Mouse (Mus musculus) frontal cortex, postnatal 14 days (tissue): ENCODE results near the gene Uhrf1bp1l.
A peak's percentile ranks its signal among the peaks of the same experiment; 100 is the strongest.

Experiments used
- DNase-seq, 2 experiments: peaks; one replicate each; pipeline ENCODE4 v3.0.0; 2022; ENCODE audit warnings: low spot score in 2 of 2

Gene Uhrf1bp1l

DNA sequence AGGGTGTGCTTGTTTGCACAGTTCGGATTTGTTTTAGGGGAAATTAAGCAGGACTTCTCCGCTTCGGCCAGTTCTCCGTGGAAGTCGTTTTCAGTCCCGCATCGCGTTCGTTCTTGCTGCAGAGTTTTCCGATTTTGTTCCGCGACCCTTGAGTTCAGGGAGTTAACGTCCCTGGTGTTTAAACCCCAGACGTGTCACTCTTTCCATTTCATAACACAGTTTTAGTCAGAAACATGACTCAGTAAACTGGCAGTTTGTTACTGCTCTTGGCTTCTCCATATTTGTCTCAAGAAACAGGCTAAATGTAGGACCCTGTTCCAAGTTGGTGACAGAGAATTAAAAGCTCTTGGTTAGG, 852 bp downstream of the Uhrf1bp1l start:
- DNase-seq, result peak in 1 of 2 experiments; percentile 37

DNA sequence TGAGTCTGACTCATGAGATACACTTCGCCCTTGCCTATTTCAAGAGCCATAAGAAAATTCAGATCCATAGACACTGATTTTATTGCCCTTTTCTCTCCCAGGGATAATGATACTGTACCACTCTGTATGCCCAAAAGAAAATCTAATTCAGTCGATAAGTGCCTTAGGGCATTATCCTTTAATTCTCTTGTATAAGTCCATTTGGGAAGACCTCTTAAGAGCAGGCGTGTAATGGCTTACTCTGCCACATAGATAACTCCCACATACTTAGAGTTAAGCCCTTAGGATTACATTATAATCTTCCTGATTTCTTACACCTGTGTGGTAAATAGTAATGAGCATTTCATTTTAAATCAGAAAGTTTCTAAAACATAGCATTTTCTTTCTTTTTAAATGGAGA, 1.8 kb downstream of the Uhrf1bp1l start:
- no peak for DNase-seq

DNA sequence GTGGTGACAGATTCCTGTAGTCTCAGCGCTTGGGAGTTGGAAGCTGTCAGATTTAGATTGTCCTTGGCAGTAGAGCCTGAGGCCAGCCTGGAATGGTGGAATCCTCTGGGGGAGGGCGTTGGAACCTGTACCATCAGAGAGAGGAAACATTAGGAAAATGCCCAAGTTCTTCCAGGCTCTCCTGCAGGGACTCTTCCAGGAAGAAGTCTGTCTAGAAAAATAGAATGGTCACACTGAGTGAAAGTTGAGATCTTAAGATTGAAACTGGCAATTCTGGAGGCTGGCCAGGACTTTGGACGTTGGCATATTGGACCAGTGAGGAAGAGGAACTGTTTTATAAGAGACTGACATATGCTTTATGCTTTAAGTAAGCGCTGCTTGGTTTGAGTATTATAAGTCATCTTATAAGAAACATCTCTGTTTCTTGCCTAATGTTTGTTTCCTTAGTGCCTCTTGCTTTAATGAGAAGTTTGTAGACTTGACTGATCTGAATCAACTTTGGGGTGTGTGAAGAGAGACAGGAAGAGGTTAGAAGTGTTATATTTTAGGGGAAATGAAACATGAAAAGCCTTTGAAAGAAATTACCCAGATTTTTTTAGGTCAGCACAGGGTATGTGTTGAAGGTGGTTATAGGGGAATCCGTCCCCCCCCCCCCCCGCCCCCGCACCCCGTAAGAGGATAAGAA, 2.6 kb downstream of the Uhrf1bp1l start:
- DNase-seq, result no peak

DNA sequence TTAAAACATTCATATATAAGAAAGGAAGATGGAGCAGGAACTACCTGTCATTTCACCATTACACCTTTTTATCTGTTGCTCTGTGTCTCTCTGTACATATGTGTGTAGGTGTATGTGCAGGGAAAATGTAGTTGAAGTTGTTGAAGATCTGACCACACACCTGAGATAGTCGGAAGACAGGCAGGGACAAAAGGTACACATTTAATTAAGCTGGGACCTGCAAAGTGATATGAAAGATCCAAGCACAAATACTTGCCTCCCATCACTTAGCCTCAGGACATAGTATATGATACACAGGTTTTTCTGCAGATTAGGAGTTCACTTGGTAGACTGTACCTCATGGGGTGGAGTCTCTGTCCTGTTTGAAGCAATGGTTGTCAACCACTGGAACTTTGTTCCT, 3.1 kb downstream of the Uhrf1bp1l start:
- DNase-seq, result no peak

DNA sequence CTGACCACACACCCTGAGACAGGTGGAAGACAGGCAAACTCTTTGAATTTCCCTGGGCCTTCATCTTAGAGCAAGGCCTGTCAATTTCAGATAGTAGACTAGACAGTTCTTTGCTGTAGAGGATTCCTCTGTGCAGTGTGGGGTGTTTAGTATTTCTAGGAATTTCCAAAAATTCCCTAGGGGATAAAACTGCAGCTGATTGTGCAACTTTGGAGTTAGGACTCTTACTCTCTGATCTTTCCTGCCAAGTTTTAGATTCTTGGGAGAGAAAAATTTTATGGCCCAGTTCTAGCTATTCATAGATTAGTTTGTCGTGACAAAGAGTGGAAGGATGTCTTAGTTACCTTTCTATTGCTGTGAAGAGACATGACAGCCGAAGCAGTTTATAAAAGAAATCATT, 3.8 kb downstream of the Uhrf1bp1l start:
- DNase-seq, result no peak

DNA sequence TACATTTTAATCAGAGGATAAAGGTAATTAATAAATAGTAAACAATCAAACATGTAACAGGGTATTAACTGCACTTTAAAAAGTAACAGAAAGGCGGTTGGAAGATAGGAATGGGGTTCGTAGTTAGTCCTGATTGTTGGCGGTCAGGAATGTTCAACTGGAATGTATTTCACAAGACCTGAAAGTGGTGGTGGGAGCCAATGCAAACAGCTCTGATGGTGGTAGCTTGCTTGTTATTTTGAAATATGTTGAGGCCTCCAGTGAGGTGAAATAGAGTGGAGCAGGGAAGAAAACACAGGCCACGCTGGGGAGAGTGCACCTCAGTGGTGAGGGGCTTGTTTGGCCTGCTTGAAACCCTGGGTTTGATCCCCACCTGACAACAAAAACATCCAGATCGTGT, 6.3 kb downstream of the Uhrf1bp1l start:
- DNase-seq, result no peak

DNA sequence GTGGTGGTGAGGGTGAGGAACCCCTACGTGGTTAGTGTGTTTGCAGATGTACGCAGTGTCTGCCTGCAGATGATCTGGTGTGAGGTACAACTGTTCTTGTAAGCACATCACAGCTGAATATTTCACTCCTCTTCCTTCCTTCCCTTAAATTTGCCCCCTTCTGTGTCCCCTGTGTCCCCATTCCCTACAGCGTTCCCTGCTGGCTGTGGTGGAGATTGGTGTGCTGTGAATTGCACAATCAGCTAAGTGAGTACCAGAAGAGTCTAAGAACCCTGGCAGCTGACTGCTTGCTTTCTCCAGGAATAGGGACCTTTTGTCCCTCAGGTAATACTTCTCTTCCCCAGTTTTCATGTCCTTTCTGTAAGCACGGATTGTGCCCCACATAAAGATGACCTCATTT, 10.4 kb downstream of the Uhrf1bp1l start:
- DNase-seq, result no peak

DNA sequence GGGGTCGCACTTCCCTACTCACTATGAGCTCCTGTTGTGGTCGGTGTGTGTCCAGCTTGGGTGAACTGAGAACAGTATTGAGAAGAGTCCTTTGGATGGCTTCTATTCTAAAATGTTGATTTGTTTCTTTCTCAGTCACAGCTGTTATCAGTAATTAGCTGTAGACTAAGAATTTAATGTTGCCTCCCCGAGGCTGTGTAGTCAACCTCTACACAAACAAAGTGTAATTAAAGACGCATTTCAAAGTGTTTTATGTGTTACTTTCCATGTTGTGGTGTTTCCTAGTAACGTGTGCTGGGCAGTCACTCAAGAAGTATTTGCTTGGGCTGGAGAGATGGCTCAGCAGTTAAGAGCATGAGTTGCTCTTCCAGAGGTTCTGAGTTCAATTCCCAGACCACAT, 16.0 kb downstream of the Uhrf1bp1l start:
- no peak for DNase-seq

DNA sequence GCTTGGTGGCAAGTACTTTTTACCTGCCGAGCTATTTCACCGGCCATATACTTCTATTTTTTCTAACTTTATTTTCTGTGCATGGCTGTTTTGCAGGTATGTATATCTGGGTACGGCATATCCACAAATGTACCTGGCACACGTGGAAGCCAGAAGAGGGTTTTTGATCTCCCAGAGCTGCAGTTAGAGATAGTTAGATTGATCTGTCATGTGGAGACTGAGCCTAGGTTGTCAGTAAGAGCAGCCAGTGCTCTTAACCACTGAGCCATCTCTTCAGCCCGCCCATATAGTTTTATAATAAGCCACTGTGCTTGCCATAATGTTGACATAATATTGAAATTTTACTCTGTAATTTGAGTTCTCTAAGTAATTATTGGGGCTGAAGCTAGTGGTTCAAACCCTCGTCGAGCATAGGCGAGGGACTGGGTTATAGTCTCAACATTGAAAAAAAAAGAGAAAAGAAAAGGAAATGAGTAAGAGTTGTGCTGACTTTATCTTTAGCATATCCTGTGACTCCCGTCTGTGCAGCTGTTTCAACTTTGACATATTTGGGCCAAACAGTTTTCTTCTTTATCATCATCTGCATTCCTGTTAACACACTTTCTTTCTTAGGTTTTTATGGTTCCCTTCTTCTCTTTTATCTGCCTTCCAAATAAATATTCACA, 19.8 kb downstream of the Uhrf1bp1l start:
- no peak for DNase-seq

DNA sequence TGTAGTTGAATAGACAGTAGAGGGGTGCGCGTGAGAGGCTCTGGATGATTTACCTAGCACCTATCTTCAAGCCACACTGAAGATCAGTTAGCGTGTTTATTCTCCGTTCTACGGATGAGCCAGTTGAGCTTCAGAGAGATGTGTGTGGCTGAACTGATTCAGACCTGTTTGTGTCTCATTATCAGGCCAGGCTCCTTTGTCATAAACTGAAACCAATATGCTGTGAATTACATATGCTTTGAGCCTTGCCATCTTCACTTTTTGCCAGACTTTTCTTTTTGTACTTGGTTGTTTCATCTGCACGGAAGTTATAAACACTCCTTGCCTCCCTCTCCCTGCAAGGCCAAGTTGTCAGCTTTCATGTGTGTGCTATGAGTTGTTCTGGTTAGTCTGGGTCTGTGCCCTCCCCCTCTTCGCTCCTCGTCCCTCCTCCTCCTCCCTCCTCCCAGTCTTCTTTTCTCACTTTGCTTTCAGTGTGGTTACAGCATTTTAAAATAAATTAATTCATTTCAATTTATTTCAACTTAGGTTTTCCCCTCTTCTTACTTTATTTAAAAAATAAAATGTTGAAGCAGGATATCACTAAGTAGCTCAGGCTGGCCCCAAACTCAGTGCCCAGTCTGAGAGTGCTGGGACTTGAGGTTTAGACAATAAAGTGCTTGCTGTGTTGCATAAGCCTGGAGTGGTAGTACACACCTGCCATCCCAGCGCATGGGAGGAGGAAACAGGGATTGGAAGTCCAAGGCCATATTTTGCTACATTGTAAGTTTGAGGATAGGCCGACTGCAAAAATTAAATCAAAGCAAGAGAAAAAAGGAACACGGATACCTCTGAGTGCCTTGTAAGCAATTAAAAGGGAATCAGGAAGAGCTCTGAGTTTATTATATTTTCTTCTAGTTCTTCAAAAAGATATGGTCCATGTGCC, 21.3 kb downstream of the Uhrf1bp1l start:
- no peak for DNase-seq

DNA sequence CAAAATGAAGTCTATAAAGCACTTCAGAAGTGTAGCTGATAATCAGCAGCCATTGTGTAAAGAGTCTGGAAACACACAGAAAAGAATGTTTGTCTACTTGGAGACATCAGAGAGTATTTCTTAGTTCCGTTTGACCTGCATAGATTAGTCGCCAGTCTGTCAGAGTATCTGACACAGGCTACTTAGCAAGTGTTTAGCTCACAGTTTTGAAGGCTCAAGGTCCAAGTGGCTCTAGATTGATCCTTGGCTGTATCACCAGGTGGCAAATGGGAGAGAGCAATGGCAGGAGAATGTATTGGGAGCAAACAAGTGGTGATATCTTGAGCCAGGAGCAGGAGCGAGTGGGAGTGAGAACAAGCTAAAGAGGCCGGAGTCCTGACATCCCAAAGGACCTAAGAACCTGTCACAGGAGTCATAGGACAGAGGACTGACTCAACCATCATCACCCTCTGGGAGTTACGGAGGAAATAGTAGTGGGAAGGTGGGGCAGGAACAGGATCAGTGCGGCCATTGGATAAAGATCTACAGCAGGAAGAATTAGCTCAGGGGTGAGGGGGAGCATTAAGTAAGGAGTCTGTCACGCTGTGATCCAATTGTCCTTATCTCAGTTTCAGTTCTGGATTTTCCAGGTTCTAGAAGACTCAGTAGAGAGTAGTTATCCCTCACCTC, 23.7 kb downstream of the Uhrf1bp1l start:
- no peak for DNase-seq

DNA sequence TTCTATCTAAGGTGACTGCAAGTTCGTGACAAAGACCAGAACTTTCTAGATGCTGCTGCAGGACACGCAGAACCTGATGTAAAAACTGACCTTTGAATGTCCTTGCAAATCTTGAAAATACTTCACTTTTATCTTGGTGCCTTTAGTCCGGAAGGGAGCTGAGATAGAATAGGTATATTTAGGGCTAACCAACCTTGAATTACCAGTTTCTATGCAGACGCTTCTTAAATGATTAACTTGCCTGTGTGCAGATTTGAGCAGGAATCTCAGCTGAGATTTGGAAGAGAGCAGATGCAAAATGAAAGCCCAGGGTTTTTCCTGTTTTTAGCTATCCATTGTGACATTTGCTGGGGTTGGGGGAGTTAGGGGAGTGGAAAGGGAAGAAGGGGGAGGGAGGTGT, 24.3 kb downstream of the Uhrf1bp1l start:
- DNase-seq, result no peak

DNA sequence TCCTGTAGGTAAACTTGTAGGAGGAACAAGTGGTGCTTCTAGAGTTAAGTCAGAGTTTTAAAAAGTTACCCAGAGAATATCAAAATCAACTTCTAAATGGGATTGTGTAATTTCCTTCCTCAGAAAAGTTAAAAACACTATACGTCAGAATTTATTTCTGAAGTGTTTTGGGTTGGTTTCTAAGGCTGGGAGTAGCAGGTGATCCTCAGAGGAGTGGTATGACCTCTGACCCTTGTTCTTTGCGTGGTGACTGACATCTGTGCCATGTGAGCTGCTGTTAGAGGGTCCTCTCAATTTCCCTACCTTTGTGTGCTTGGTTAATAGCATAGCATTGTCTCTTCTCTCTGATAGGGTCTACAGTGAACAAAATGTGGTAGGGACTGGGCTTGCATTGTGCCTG, 27.1 kb downstream of the Uhrf1bp1l start:
- no peak for DNase-seq

DNA sequence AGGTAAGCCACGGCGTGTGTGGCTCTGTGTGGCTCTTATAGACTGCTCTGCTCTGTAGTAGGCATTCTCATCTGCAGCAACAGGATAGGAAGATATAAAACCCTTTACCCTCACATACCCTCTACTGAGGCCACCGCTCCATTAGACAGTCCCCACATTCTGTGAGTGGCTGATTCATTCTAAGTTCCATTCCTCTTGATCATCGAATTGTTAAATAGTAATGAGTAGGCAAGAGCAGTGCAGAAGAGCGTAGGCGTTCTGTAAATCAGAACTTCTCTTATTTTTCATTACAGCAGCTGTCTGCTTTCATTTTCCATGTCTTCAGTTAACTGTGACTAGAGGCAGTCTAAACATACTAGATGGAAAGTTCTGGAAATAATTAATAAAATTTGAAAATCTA, 31.2 kb downstream of the Uhrf1bp1l start:
- DNase-seq, result no peak

DNA sequence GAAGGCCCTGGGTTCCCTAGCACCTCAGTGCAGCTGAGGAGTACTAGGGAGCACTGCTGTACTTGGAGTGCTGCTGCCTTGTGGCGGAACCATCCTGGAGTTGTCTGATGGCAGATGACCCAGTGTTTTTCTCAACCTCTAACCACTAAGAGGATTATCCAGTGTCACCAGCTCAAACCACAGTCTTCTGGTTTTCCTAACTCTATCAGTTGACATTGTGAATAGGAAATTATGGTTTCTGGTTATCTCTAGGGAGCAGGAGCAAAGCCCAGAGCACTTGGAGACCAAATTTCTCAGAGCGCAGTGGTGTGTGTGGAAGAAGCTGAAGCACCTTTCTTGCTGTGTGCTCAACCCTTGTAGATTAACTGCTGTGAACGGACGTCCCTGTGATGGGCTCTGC, 47.1 kb downstream of the Uhrf1bp1l start:
- no peak for DNase-seq

DNA sequence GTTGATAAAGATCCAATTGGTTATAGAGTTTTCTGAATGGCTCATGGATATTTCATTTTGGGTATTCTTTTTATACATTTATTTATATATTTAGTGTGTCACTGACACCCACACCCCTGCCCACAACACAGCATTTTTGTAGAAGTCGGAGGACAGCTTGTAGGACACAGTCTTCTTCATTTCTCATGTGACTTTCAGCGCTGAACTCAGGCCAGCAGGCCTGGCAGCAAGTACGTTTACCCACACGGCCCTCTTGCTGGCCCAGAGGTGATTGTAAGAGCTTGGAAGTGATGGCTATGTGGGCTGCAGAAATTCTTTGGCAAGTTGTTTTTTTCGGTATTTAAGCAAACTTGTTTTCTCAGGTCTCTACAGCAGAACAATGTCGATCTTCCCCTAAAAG, 49.3 kb downstream of the Uhrf1bp1l start:
- no peak for DNase-seq

DNA sequence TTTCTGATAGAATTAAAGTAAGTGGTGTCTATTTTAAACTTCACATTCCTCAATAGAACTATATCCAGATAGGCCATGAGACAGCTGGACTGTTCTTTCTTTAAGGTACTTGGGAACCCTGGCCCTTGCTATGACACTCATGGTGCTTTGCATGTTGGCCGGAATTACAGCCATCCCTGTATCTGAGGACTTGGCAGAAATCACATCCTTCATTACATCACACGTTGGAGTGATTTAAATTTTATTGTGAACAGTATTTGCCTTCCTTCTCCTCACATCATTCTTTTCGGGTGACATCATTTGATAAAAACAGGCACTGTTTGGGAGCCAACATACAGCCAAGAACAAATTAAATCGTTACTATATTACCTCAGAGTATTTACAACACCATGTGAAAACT, 74.4 kb downstream of the Uhrf1bp1l start:
- no peak for DNase-seq

DNA sequence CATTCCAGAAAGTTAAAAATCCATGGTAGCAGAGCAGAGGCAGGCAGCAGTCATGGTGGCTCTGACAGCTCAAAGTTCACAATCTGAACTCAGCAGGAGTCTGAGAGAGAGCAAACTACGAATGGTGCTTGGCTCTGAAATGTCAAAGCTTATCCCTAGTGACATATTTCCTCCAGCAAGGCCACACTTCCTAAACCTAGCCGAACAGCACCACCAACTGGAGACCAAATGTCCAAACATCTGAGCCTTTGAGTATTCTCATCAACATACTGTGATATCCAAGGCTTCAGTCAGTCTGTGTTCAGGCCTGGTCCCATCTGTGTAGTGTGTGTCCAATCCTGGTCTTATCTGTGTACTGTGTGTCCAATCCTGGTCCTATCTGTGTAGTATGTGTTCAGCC, 79.1 kb downstream of the Uhrf1bp1l start:
- DNase-seq, result no peak

DNA sequence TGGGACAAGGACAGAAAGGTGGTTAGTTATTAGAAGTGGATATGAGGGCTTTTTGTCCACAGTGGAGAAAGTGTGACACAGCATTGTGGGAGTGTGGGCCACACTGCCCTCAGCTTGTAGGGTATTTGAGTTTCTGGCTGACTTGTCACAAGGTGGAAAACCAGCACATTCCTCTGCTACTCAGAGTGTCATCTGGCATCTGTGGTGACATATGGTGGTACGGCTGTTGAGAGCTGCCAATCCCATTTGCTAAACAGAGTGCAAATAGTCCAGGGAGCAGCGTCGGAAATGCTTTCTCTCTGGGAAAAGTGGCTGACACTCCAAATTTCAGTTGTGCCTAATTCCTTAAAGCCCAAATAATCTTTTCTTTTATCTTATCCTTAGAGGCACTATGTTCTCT, 82.1 kb downstream of the Uhrf1bp1l start:
- DNase-seq, result no peak

DNA sequence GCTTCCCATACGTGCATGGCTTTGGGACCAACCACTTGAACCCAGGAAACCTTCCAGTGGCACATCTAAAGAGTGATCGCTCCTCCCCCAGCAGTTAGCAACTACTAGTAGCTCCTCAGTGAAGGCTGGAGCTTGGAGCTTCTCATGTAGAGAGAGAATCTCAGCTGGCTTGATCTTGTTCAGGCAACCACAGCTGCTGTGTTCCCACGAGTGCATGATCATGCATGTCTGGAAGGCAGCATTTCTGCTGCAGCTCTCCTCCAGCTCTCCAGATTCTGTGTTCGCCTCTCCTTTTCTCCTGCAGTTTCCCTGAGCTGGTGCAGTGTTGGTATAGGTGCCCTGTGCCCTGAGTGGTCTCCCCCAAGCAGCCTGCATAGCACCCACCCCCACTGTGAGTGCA, 87.5 kb downstream of the Uhrf1bp1l start:
- no peak for DNase-seq

DNA sequence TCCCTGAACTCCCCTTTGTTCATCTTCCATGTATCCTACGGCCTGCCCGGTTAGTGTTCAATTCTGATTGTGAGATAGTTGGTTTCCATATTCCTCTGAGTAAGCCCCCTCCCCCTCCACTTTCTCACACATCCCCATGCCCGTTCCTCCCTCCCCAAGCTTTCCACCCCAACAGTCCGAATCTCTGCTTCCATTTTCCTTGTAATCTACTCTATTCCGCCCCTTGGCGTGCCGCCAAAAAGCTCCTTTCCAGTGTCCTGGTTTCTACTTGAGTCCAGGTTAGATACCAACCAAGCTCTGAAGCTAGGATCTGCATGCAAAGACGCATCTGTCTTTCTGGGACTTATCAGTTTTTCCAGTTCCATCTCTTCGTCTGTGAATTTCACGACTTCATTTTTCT, 88.4 kb downstream of the Uhrf1bp1l start:
- no peak for DNase-seq

DNA sequence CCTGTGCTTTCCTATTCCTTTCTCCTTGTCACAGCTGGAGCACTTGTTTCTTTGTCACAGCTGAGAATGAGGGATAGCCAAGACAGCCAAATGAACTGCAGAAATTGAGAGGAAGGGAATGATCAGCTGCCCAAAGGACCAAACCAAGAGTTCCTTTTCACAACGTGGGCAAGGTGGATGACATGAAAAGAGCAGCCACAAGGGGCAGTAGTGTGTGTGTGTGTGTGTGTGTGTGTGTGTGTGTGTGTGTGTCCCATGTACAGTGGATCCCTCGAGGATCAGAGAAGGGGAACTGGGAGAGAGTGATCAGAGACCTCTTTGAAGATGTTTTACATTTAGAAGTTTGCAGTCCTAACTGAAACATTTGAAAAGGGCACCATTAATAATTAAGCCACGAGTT, 92.7 kb downstream of the Uhrf1bp1l start:
- DNase-seq, result no peak
